Mouse (Mus musculus) kidney, adult 9 months (tissue): Measurements from ENCODE around the gene Kif5a.

ENCODE experiments used
- DNase-seq: peaks from one replicate; pipeline ENCODE4 v3.0.0; 2022

Kif5a gene

GRCm38 (mm10) chr10:127288800-127289572 is 25.8 kb upstream of the Kif5a start, which contains the start of gene Mbd6:
TSS of gene Mbd6 (minus strand) at chr10:127289018.
- DNase-seq: peak; percentile 92

GRCm38 (mm10) chr10:127288328-127288799 is 25.2 kb upstream of the Kif5a start:
- DNase-seq: peak; percentile 62

- no peak for DNase-seq
These were observed 24.8 kb upstream of the Kif5a start for GRCm38 (mm10) chr10:127287936-127288293.

- DNase-seq: no peak
These were observed 24.3 kb upstream of the Kif5a start for GRCm38 (mm10) chr10:127287271-127287935.

GRCm38 (mm10) chr10:127286730-127287129 is 23.6 kb upstream of the Kif5a start:
- DNase-seq: peak; percentile 42

- no peak for DNase-seq
These were observed 23.0 kb upstream of the Kif5a start for GRCm38 (mm10) chr10:127286194-127286593.

GRCm38 (mm10) chr10:127285644-127286043 is 22.5 kb upstream of the Kif5a start:
- DNase-seq: no peak

- DNase-seq: no peak
These were observed 21.8 kb upstream of the Kif5a start for GRCm38 (mm10) chr10:127284724-127285500.

GRCm38 (mm10) chr10:127284105-127284622 is 21.0 kb upstream of the Kif5a start:
- DNase-seq: no peak

GRCm38 (mm10) chr10:127282620-127283215 is 19.6 kb upstream of the Kif5a start:
- no peak for DNase-seq

- DNase-seq: peak; percentile 42
These were observed 18.2 kb upstream of the Kif5a start for GRCm38 (mm10) chr10:127281316-127281715.

GRCm38 (mm10) chr10:127279730-127280129 is 16.6 kb upstream of the Kif5a start:
- no peak for DNase-seq

GRCm38 (mm10) chr10:127274261-127275022 is 11.3 kb upstream of the Kif5a start:
- no peak for DNase-seq

- DNase-seq: no peak
These were observed 9.2 kb upstream of the Kif5a start for GRCm38 (mm10) chr10:127272371-127272770.

- no peak for DNase-seq
These were observed 6.7 kb upstream of the Kif5a start for GRCm38 (mm10) chr10:127269884-127270283.

GRCm38 (mm10) chr10:127269036-127269435 is 5.9 kb upstream of the Kif5a start:
- no peak for DNase-seq

GRCm38 (mm10) chr10:127268401-127268800 is 5.3 kb upstream of the Kif5a start:
- DNase-seq: no peak

GRCm38 (mm10) chr10:127267318-127267717 is 4.2 kb upstream of the Kif5a start:
- DNase-seq: peak; percentile 49

- DNase-seq: peak; percentile 97
These were observed 3.3 kb upstream of the Kif5a start, which contains the start of gene Dctn2 for GRCm38 (mm10) chr10:127266112-127267091. TSS of gene Dctn2 (plus strand) at chr10:127266368.

GRCm38 (mm10) chr10:127265727-127266111 is 2.6 kb upstream of the Kif5a start:
- peak; percentile 53 for DNase-seq

- DNase-seq: no peak
These were observed 1.8 kb upstream of the Kif5a start for GRCm38 (mm10) chr10:127264971-127265370.
